Mouse (Mus musculus): ENCODE results near the gene Ciita.

The Ciita gene

GRCm38 (mm10) chr16:10520908-10521614, 41.2 kb downstream of the Ciita start:
- peak; percentile 46 to 63 for DNase-seq (ENCODE audit: low spot score in 2 of 2)

DNA sequence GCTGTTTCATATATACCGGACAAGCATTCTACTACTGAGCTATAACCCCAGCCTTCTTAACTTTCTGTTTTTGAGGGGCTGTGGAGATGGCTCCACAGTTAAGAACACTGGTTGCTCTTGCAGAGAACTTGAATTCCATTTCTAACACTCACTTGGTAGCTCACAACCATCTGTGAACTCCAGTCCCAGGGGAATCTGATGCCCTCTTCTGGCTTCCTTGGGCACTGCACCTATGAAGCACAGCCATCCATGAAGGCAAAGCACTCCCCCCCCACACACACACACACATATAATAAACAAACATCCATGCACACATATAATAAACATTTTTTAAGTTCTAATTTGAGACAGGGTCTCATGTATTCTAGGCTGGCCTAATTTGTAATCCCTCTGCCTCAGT, 43.0 kb downstream of the Ciita start:
- peak; percentile 40 to 51 for DNase-seq (ENCODE audit: low spot score in 2 of 2)

DNA sequence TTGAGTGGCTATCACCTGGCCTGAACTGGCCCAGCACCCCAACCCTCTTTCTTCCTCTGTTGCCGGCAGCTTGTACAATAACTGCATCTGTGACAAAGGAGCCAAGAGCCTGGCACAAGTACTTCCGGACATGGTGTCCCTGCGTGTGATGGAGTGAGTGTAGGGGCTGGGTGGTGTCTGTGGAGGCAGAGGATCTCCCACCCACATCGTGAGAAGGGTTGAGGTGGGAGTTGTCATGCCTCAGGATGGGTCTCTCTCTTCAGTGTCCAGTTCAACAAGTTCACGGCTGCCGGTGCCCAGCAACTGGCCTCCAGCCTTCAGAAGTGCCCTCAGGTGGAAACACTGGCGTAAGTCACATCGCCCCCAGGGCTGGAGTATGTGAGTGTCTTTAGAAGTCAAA, 43.8 kb downstream of the Ciita start:
- DNase-seq (ENCODE audit: low spot score in 2 of 2), result no peak

- DNase-seq (ENCODE audit: low spot score in 2 of 2), result no peak
Observed at GRCm38 (mm10) chr16:10524866-10525609, 45.2 kb downstream of the Ciita start.

DNA sequence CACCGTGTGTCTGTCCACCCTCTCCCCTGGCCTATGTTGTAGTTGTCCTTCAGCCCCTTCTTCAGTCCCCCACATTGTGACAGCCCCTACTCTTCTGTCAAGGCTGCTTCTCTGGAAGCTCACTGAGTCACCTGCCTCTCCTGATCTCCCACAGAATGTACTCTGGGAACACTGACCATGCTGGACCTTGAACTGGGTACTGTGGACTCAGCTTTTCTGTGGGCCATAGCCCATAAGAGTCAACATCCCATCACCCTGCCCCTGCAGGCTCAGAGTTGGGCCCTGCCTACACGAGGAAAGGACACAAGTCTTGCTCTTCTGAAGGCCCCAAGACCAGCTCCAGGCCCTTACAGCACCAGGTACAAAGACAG, 45.7 kb downstream of the Ciita start:
- DNase-seq (ENCODE audit: low spot score in 2 of 2), result no peak

GRCm38 (mm10) chr16:10527046-10527644, 47.3 kb downstream of the Ciita start:
- no peak for DNase-seq (ENCODE audit: low spot score in 2 of 2)

- no peak for DNase-seq (ENCODE audit: low spot score in 2 of 2)
Observed at GRCm38 (mm10) chr16:10528382-10528781, 48.5 kb downstream of the Ciita start.

DNA sequence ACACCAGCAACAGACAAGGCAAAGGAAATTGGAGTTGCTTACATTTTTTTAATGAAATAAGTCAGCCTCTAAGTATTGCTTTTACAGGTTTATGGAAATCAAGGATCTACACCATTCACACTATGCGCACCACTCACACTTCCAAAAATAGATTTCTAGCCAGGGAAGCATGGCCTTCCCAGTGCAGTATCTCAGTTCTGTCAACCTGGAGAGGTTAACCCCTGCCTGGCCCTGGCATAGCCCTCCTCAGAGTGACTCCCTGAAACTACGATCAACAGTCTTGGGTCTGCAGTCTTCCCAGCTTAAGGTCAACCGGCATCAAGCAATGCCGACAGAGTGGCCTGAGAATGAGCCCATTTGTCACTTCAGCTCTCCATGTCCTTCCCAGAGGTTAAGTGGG, 50.3 kb downstream of the Ciita start:
- no peak for DNase-seq (ENCODE audit: low spot score in 2 of 2)

GRCm38 (mm10) chr16:10533781-10534180, 53.9 kb downstream of the Ciita start:
- DNase-seq (ENCODE audit: low spot score in 2 of 2), result no peak

DNA sequence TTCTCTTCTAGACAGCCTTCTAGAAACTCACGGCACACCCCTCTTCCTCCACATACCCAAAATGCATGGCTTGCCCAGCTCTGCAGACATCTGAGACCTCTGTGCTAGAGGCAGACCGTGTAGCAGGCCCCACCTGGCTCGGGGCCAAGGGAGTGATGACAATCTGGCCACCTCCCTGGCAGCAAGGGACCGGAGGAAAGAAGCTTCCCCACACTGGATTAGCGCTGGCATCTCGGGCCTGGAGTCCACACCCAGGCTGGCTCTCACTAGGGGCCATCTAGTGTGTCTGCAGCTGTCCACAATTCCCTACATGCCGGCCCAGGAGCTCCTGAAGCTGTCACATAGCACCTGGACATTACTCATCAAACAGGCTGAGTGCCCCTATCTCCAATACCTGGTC, 54.7 kb downstream of the Ciita start:
- peak in 1 of 2 experiments; percentile 19 for DNase-seq (ENCODE audit: low spot score in 2 of 2)

DNA sequence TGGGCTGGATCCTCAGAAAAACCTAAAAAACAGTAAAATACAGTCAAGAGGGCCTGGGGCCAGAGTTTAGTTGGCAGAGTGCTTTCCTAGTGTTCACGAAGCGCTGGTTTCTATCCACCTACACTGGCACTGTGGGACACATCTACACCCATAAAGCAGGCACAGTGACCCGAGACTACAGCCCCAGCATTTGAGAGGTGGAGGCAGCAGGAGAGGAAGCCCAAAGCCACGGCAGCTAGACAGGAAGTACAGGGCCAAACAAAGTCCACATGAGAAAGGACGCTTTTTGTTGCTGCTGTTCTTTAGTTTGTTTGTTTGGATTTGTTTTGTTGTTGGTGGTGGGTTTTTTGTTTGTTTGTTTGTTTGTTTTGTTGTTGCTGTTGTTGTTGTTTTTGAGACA, 56.5 kb downstream of the Ciita start:
- DNase-seq (ENCODE audit: low spot score in 2 of 2), result no peak

DNA sequence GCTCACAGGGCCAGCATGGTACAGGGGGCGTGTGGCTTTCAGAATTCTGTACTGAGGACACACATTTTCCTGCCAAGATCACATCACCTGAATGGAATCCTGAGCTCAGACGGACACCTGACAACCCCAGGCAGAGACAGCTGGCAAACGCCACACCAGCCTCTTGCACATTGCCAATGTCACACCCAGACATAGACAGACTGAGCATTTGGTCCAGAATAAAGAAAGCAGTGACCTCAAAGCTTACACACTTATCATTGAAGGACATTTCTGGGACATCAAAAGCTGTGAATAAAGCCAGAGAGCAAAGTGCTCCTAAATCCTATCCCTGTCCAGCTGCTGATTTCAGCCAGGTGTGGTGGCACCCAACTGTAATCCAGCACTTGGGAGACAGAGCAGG, 57.1 kb downstream of the Ciita start:
- DNase-seq (ENCODE audit: low spot score in 2 of 2), result no peak

- DNase-seq (ENCODE audit: low spot score in 2 of 2), result no peak
Observed at GRCm38 (mm10) chr16:10540763-10541597, 61.1 kb downstream of the Ciita start.

GRCm38 (mm10) chr16:10541598-10541930, 61.7 kb downstream of the Ciita start:
- peak in 1 of 2 experiments; percentile 14 for DNase-seq (ENCODE audit: low spot score in 2 of 2)

GRCm38 (mm10) chr16:10542266-10542665, 62.4 kb downstream of the Ciita start:
- peak in 1 of 2 experiments; percentile 8 for DNase-seq (ENCODE audit: low spot score in 2 of 2)

GRCm38 (mm10) chr16:10542698-10543365, 63.0 kb downstream of the Ciita start, which contains the start of gene Dexi:
Gene Dexi (minus strand): TSS chr16:10543054.
- peak; percentile 93 to 95 for DNase-seq (ENCODE audit: low spot score in 2 of 2)

DNA sequence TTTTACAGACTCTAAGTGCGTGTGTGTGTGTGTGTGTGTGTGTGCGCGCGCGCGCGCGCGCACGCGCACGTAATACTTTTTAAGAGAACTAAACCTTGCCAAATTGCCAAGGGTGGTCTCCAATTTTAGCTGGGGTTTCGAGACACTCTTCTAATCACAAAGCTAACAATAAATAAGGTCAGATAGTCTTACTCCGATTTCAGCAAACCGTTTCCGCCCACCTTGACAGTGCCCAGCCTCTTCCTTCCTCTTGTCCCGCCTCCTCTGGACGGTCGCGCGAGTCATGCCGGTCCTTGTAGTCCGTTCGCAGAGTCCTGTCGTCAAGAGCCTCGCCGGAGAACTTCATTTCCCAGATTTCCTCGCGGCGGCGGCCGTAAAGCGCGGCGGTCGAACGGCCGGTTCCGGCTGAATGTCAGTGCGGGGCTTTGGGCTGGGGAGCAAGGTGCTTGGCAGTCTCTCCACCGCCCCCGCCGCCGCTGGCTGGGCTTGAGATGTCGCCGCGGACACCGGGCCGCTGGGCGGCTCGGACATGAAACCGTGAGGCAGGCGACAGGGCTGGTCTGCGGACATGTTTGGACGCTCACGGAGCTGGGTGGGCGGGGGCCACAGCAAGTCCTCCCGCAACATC, 65.2 kb downstream of the Ciita start, which contains the start of gene Clec16a:
Gene Clec16a, plus strand, starts transcription at position 345 of the 628 bp plus-strand sequence.
- peak; percentile 96 to 97 for DNase-seq (ENCODE audit: low spot score in 2 of 2)

- DNase-seq (ENCODE audit: low spot score in 2 of 2), result no peak
Observed at GRCm38 (mm10) chr16:10546865-10547264, 67.0 kb downstream of the Ciita start.

GRCm38 (mm10) chr16:10548938-10549337, 69.1 kb downstream of the Ciita start:
- DNase-seq (ENCODE audit: low spot score in 2 of 2), result no peak

GRCm38 (mm10) chr16:10549600-10549999, 69.7 kb downstream of the Ciita start:
- no peak for DNase-seq (ENCODE audit: low spot score in 2 of 2)

DNA sequence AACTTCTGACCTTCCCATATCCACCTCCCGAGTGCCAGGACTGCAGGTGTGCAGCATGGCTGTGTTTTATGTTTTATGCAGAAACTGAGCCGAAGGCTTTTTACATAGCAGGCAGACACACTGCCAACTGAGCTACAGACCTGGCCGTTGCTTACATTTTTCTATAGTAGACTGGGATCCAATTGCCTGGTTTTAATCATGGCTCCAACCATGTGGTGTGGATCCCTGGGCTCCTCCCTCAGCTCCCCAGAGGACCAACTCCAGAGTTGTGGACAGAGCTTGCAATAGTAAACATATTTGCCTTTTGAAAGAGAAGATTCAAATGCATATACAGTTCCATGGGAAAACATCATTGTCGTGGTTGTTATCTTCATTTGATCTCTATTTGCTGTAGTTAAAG, 71.7 kb downstream of the Ciita start:
- DNase-seq (ENCODE audit: low spot score in 2 of 2), result no peak

Measured in urinary bladder, postnatal 36 days (tissue).